Mouse (Mus musculus) embryonic facial prominence, embryonic 12.5 days (tissue): ENCODE data around the gene Zfp369. TPM values are rescaled to one million over a fixed set of nuclear protein-coding genes. Genes with fewer than 3 reads are reported as not detected.

Experiments
- ATAC-seq: fragments of 200-750 bp; cut with Nextera tagmentation; 2 replicates; pipeline ENCODE4 v1.8.0; 2017; ENCODE audit not compliant: insufficient number of reproducible peaks, insufficient read depth, low FRiP score, low TSS enrichment
- H3K27ac ChIP-seq: fragments of 300-500 bp; sonication (generic); 2 replicates; pipeline ENCODE4 v1.5.1; 2016; ENCODE audit warnings: mild to moderate bottlenecking
- H3K27me3 ChIP-seq: fragments of 300-500 bp; sonication (generic); 2 replicates; pipeline ENCODE4 v1.6.1; 2016; ENCODE audit warnings: mild to moderate bottlenecking, moderate library complexity
- H3K36me3 ChIP-seq: fragments of 300-500 bp; sonication (generic); 2 replicates; pipeline ENCODE4 v1.6.1; 2016; ENCODE audit warnings: mild to moderate bottlenecking
- H3K4me1 ChIP-seq: fragments of 300-500 bp; sonication (generic); 2 replicates; pipeline ENCODE4 v1.6.1; 2016
- H3K4me2 ChIP-seq: fragments of 300-500 bp; sonication (generic); replicated peaks from 2 replicates; pipeline ENCODE4 v1.6.1; 2016; ENCODE audit warnings: mild to moderate bottlenecking, moderate library complexity
- H3K4me3 ChIP-seq: fragments of 300-500 bp; sonication (generic); 2 replicates; pipeline ENCODE4 v1.5.1; 2016; ENCODE audit warnings: mild to moderate bottlenecking
- H3K9ac ChIP-seq: fragments of 300-500 bp; sonication (generic); 2 replicates; pipeline ENCODE4 v1.6.1; 2016; ENCODE audit warnings: mild to moderate bottlenecking, moderate library complexity
- H3K9me3 ChIP-seq: fragments of 300-500 bp; sonication (generic); 2 replicates; pipeline ENCODE4 v1.6.1; 2016; ENCODE audit warnings: mild to moderate bottlenecking, moderate library complexity
- WGBS: fragments of 180-500 bp; shearing (Covaris S2); methylation state at CpG from one replicate; pipeline ENCODE4 v1.1.7; 2016; 5-methylcytosine and 5-hydroxymethylcytosine counted together
- polyA plus RNA-seq: library from polyadenylated mRNA; unstranded; fragments of >200 nt; fragmentation: Nextera tagmentation; extraction: Ambion mirVana; gene quantifications from 2 replicates; pipeline ENCODE4 v1.2.1, GENCODE M21; 2016

Zfp369 gene
- polyA plus RNA-seq, result 19.2 and 20.8 TPM in 2 replicates

DNA sequence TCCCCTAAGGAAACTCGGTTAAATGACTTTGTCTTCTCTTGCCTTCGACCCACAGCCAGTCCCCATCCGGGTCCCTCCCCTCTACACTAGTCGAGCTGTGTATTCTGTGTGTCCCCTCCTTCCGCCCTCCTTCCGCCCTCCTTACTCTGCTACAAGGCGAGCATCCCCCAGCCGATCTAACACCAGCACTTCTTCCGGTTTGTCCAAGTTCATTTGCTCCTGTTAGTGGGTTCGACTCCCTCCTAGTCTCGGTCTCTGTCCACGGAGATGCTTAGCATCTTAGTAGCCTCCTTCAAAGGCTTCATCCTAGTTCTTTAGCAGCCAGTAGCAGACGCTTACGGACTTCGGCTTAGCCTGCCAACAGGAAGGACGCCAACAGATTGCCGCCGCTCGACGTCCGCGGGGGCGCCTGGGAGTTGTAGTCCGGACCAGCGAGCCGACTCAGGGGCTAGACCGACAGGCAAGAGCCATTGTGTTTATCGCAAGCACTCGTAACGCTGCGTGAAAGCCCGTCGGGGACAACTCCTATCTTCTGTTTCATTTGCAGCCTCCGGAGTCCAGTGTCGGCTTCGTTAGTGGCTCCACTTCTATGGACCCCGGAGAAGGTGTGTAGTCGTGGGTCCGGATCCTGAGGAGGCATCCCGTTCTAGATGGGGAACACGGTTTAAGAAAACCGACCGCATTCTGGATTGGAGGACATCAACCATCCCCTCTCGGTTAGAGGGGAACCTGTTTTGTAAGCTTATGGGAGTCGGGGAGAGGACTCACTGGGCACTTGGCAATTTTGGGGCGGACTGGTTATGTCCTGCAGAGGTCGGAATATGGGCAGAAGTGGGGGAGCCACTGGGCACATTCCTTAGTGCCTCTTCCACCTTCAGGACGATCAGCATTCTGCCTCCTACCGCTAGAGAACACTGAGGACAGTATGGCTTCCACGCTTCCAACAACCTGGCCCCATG, at the start of gene Zfp369:
Gene Zfp369, plus strand, starts transcription at position 432 of the 959 bp plus-strand sequence.
- Histone ChIP-seq H3K4me3 (peak within 1 kb of the TSS; percentile 67), H3K27me3 (no peaks in the 10 kb centered on the region), H3K27ac (peak within 1 kb of the TSS; percentile 84), H3K9me3 (peaks cover 14% of the 10 kb centered on the region), H3K9ac (peak within 1 kb of the TSS; percentile 66), H3K36me3 (peaks cover 15% of the 10 kb centered on the region), H3K4me2 (peak within 1 kb of the TSS; percentile 51), H3K4me1 (no peaks in the 10 kb centered on the region)
- peak; percentile 98 for ATAC-seq
- WGBS, result under 1% methylated on average over 50 of the region's 50 CpGs

DNA sequence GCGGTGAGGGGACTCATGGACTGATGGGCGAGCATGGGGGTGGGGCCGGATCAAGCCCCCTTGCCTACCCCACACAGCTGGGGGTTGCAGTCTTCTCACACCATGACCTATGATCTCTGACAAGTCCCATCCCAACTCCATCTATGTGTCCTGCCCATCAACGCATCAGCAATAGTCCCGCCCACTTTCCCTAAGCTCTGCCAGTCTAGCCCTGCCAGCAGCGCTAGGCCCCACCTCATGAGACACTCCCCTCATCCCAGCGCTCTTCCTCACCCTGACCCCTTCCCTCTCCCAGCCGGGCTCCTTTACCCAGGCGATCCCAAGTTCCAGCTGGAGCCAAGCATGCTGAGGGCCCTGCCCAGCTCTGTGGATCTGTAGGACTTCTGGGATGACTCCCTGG, 41.4 kb upstream of the Zfp369 start:
- peaks cover 10% of the 10 kb centered on the region for H3K9me3 ChIP-seq
- H3K4me3 ChIP-seq, result no peak overlapping the region
- no peaks in the 10 kb centered on the region for H3K27me3 ChIP-seq
- no peak overlapping the region for H3K4me2 ChIP-seq
- no peak for ATAC-seq
- no peak overlapping the region for H3K9ac ChIP-seq
- 72% methylated on average over 9 of the region's 9 CpGs for WGBS
- peaks cover 4% of the 10 kb centered on the region; the same call in 1 of the 2 replicates for H3K4me1 ChIP-seq
- H3K27ac ChIP-seq, result no peak overlapping the region
- no peaks in the 10 kb centered on the region for H3K36me3 ChIP-seq

DNA sequence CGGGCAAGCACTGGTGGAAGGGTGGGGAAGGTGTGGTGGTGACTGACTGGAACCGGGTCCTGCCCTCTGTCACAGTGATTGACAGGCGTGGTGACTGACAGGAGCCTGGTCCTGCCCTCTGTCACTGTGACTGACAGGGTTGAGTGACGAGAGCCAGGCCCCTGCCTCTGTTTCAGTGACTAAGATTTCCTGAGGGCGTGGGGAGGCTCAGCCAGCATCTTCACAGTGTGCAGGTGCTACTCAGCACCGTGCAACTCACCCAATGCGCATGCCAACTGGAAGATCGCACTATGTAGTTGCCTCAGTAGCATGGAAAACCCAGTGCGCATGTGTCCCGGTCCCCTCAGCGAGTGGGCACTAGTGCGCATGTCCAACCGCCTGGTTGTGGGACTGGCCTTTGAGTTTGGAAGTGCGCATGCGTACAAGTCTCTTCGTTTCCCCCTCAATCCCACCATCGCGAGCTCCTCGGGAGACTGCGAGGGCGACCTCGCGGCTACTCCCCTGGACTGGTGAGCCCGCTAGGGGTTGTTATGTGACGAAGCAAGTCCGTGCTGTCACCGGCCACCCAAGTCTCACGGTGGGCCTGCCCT, 38.0 kb upstream of the Zfp369 start:
- H3K9ac ChIP-seq, result peak overlapping the region; percentile 66
- H3K4me1 ChIP-seq, result peaks cover 8% of the 10 kb centered on the region; the same call in 1 of the 2 replicates
- peak overlapping the region; percentile 84 for H3K4me3 ChIP-seq
- H3K9me3 ChIP-seq, result peaks cover 24% of the 10 kb centered on the region
- peaks cover 4% of the 10 kb centered on the region; the same call in 1 of the 2 replicates for H3K36me3 ChIP-seq
- H3K27me3 ChIP-seq, result no peaks in the 10 kb centered on the region
- WGBS, result under 1% methylated on average over 28 of the region's 28 CpGs
- ATAC-seq, result peak; percentile 97
- peak overlapping the region; percentile 100 for H3K4me2 ChIP-seq
- H3K27ac ChIP-seq, result peak overlapping the region; percentile 92

DNA sequence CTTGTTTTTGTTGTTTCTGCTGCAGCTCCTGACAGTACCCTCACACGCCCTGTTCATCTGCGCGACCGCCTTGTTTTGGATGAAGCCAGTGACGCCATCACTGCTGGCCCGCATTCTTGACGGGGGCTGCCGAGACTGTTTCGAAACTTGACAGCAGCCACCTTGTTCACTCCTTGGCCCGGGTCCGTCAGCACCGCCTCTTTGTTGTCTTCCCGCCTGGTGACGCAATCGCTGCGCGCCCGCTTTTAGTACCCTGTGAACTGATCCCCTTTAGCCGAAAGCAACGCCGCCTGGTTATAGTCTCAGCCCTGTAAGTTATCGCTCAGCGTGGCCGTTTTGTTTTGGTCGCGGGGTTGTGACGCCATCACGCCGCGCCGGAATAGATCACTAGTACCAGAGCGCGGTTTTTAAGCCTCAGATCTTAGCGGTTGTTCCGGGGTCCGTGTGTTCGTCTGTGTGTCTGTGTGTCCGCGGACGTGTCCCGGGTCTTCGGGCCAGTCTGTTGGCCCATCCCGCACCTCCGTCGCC, 37.5 kb upstream of the Zfp369 start:
- H3K9me3 ChIP-seq, result peaks cover 29% of the 10 kb centered on the region
- under 1% methylated on average over 45 of the region's 45 CpGs for WGBS

GRCm38 (mm10) chr13:65241627-65242318, 36.8 kb upstream of the Zfp369 start:
- peak overlapping the region; percentile 66 for H3K9ac ChIP-seq
- H3K27me3 ChIP-seq, result no peaks in the 10 kb centered on the region
- H3K27ac ChIP-seq, result peak overlapping the region; percentile 92; the same call in 1 of the 2 replicates
- peak overlapping the region; percentile 84 for H3K4me3 ChIP-seq
- no peak for ATAC-seq
- peaks cover 31% of the 10 kb centered on the region for H3K9me3 ChIP-seq
- H3K4me1 ChIP-seq, result peaks cover 8% of the 10 kb centered on the region; the same call in 1 of the 2 replicates
- 3% methylated on average over 50 of the region's 51 CpGs for WGBS
- H3K4me2 ChIP-seq, result peak overlapping the region; percentile 100
- peaks cover 11% of the 10 kb centered on the region; the same call in 1 of the 2 replicates for H3K36me3 ChIP-seq

More for the DNA sequence above, 37.5 kb upstream of the Zfp369 start:
- H3K4me2 ChIP-seq, result peak overlapping the region; percentile 100
- peaks cover 8% of the 10 kb centered on the region; the same call in 1 of the 2 replicates for H3K4me1 ChIP-seq
- H3K4me3 ChIP-seq, result peak overlapping the region; percentile 84
- peak; percentile 77 for ATAC-seq
- H3K27me3 ChIP-seq, result no peaks in the 10 kb centered on the region
- H3K9ac ChIP-seq, result peak overlapping the region; percentile 66
- peak overlapping the region; percentile 92 for H3K27ac ChIP-seq
- H3K36me3 ChIP-seq, result peaks cover 9% of the 10 kb centered on the region; the same call in 1 of the 2 replicates

DNA sequence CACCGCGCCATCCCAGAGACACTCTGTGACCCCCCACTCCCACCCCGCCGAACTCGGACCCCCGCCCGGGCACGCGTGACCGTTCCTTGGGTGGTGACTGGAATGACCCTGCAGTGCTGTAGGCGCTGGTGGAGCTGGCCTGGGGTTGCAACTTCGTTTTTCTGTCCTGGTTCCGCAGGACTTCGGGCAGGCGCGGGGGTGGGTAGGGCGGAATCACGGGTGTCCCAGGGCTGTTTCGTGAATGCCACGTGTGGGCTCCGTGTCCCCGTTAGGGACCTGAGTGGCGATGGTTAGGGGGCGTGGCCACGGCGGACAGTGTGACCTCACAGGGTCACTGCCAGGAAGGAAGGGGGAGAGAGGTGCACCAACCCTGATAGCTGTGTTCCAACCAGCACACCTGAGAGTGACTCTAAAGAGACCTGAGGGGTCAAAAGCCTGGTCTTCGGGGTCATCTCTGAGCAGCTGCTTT, 36.3 kb upstream of the Zfp369 start:
- Histone ChIP-seq H3K27ac (no peak overlapping the region), H3K9me3 (peaks cover 27% of the 10 kb centered on the region), H3K4me1 (peaks cover 8% of the 10 kb centered on the region; the same call in 1 of the 2 replicates), H3K4me3 (peak overlapping the region; percentile 84), H3K9ac (0 out of 2 replicates have a peak overlapping the region, but pooled peaks have one; percentile 66), H3K27me3 (no peaks in the 10 kb centered on the region), H3K36me3 (peaks cover 11% of the 10 kb centered on the region), H3K4me2 (peak overlapping the region; percentile 100)
- no peak for ATAC-seq
- 40% methylated on average over 27 of the region's 27 CpGs for WGBS

DNA sequence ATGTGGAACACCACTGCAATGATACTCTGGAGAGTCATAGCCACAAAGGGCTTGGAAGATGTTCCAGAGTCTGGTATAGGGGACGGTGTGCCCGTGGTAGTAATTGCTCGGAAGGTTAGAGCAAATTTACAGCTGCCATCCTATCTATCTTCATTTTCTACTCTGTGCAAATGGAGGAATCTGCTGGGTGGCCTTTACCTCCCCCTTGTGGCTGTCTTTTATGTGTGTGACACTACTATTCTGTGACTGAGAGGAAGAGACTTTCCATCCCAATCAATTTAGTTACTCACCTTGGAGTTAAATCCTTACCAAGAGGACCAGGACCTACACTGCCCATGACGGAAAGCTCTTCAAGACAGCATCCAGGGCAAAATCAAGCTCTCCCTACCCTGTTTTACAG, 35.3 kb upstream of the Zfp369 start:
- Histone ChIP-seq H3K9ac (no peak overlapping the region), H3K27ac (no peak overlapping the region), H3K36me3 (peaks cover 17% of the 10 kb centered on the region), H3K9me3 (peaks cover 25% of the 10 kb centered on the region), H3K27me3 (no peaks in the 10 kb centered on the region), H3K4me2 (no peak overlapping the region), H3K4me1 (peaks cover 8% of the 10 kb centered on the region; the same call in 1 of the 2 replicates), H3K4me3 (no peak overlapping the region)
- no peak for ATAC-seq
- WGBS, result 96% methylated on average over 4 of the region's 4 CpGs

- H3K4me2 ChIP-seq, result peak overlapping the region; percentile 25
- H3K27me3 ChIP-seq, result peaks cover 13% of the 10 kb centered on the region
- no peak overlapping the region for H3K9ac ChIP-seq
- H3K4me3 ChIP-seq, result peak overlapping the region; percentile 0; the same call in 1 of the 2 replicates
- H3K4me1 ChIP-seq, result no peaks in the 10 kb centered on the region
- no peak overlapping the region for H3K27ac ChIP-seq
- peaks cover 62% of the 10 kb centered on the region for H3K9me3 ChIP-seq
- WGBS, result 31% methylated on average over 36 of the region's 36 CpGs
- 0 out of 2 replicates have a peak, but pooled peaks have one; percentile 71 for ATAC-seq
- peaks cover 26% of the 10 kb centered on the region for H3K36me3 ChIP-seq
These were observed 20.2 kb upstream of the Zfp369 start for GRCm38 (mm10) chr13:65258175-65258954.

GRCm38 (mm10) chr13:65259239-65259638, 19.4 kb upstream of the Zfp369 start, which contains the start of gene Gm10775:
Gene Gm10775 (plus strand): TSS chr13:65259539.
- WGBS, result 43% methylated on average over 29 of the region's 29 CpGs
- no peaks in the 10 kb centered on the region for H3K4me1 ChIP-seq
- peaks cover 33% of the 10 kb centered on the region for H3K36me3 ChIP-seq
- H3K27ac ChIP-seq, result no peak within 1 kb of the TSS
- no peak for ATAC-seq
- peaks cover 71% of the 10 kb centered on the region for H3K9me3 ChIP-seq
- H3K4me2 ChIP-seq, result peak within 1 kb of the TSS; percentile 25
- peaks cover 13% of the 10 kb centered on the region for H3K27me3 ChIP-seq
- H3K9ac ChIP-seq, result no peak within 1 kb of the TSS
- H3K4me3 ChIP-seq, result peak within 1 kb of the TSS; percentile 0

DNA sequence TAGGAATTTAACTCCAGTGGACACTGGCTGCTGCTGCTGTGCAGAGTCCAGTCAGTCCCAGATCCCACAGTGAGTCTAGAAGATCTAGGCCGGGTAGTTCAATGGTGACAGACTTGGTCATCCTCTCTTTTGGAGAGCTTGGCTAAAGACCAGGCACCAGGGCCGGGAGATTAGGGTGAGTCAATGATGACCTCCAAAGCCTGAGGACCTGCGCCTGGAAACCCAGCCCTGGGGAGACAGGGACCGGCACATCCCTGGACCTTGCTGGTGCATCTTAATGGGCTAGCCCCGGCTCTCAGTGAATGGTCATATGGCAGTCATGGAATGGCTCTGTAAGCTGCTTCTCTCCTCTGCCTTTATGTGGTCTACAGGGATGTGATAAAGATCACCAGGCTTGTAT, 16.5 kb upstream of the Zfp369 start:
- H3K9ac ChIP-seq, result no peak overlapping the region
- WGBS, result 89% methylated on average over 5 of the region's 5 CpGs
- H3K4me2 ChIP-seq, result no peak overlapping the region

More for the DNA sequence above, 16.5 kb upstream of the Zfp369 start:
- H3K4me3 ChIP-seq, result no peak overlapping the region
- no peak for ATAC-seq
- H3K27ac ChIP-seq, result no peak overlapping the region
- H3K27me3 ChIP-seq, result peaks cover 13% of the 10 kb centered on the region
- peaks cover 33% of the 10 kb centered on the region for H3K36me3 ChIP-seq
- no peaks in the 10 kb centered on the region for H3K4me1 ChIP-seq
- H3K9me3 ChIP-seq, result peaks cover 75% of the 10 kb centered on the region
